Mouse (Mus musculus) bone marrow, adult 2 months (tissue): Measurements from ENCODE around the gene Rgs3.

Experiments
- CTCF ChIP-seq: fragments of 200-500 bp; IDR thresholded peaks from 2 replicates; pipeline ENCODE4 v1.5.1; 2011; ENCODE audit warnings: low read length, control low read depth; ENCODE audit not compliant: control insufficient read depth, insufficient read depth
- POLR2A ChIP-seq: fragments of 200-500 bp; IDR thresholded peaks from 2 replicates; pipeline ENCODE4 v1.6.1; 2011; ENCODE audit warnings: low read depth, mild to moderate bottlenecking, control low read depth, low read length, borderline replicate concordance; ENCODE audit not compliant: control insufficient read depth

- TF ChIP-seq POLR2A: peak; percentile 72; the same call in 1 of the 2 replicates
- no peak for TF ChIP-seq CTCF
These were observed 39.8 kb upstream of the Rgs3 start, which contains the start of gene Alad for GRCm38 (mm10) chr4:62519849-62520233.
